Mouse (Mus musculus): ENCODE data around the gene Olfr368.

Olfr368 gene

GRCm38 (mm10) chr2:37326215-37326614 is at the start of gene Olfr368:
Olfr368 (plus strand) TSS chr2:37326515.
- DNase-seq (ENCODE audit: low read depth, low spot score), result no peak

DNA sequence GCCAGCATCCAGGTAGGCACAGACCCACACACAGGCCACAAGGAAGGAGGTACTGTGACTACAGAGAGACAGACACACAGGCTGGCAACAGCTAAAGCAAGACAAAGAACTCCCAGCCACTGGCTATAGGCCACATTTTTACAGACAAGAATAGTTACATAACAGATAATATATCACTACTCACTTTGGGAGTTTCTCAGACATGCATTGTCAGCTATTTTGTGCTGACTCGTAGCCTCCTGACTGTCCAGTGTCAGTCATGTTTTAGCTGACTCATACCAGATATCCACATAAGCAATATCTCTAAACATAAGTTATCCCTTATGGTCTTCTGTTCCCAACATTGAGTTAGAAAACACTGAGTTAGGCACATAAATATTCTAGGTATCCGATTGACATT is 7.0 kb downstream of the Olfr368 start:
- no peak for DNase-seq (ENCODE audit: low read depth, low spot score)

DNA sequence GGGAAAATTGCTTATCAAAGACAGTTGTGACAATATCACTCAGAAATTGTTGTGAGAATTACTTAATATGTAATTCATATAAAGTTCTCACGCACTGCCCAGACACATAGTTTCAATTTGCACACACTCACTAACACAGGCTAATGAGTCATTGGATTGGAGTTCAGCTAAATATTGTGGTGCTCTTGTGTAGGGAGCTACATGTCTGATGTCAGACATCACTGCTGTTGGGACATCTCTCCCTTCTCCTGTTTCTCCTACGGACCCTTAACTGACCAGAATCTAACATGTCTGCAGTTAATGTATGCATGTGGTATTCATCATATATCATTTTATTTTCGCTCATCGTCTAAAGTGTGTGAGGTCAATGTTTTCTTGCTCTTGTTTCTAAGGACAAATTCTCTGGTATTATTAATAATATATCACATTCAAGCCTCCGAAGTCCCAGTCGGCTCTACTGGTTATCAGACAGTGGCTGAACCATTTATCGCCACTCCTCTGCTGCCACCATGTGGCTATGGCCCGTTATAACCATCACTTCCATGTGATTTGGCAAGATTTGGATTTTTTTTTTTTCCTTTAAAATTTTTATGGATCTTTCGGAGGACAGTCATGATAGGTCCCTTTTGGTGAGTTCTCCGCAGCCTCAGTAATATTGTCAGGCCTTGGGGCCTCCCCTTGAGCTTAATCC is 12.3 kb downstream of the Olfr368 start:
- peak; percentile 36 for DNase-seq (ENCODE audit: low read depth, low spot score)

DNA sequence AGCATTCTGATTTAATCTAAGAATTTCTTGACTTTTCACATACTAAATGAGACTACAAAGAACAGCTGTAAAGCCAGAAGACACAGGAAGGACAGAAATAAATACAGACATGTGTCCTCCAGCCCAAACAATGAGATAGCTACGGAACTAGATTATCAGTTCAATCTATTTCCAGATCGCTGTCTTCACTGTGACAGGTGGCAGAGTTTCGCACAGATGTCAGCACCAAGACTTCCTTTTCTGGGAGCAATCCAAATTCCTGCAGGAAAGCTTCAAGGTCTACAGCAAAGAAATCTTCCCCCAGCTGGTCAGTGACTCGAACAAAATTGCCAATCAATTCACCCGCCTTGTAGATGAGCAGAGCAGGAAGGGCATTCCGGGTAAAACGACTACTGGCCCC is 25.4 kb downstream of the Olfr368 start:
- no peak for DNase-seq (ENCODE audit: low read depth, low spot score)

DNA sequence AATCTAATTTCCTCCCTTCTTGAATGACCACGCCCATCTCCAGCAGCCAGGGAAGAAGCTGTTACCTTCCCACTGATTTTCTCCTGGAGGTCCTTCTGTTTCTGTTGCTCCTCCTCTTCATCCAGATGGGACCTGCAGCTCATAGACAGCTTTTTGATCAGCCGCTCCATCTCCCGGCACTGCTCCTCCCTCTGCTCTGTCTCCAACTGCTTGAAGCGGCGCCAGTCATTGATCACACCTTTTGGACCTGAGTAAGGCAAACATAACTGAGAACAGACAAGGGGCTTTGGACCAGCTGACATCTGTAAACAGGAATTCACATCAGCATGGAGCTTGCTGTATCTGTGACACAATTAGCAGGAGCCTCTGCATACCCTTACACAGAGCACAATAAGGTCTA is 29.3 kb downstream of the Olfr368 start:
- no peak for DNase-seq (ENCODE audit: low read depth, low spot score)

DNA sequence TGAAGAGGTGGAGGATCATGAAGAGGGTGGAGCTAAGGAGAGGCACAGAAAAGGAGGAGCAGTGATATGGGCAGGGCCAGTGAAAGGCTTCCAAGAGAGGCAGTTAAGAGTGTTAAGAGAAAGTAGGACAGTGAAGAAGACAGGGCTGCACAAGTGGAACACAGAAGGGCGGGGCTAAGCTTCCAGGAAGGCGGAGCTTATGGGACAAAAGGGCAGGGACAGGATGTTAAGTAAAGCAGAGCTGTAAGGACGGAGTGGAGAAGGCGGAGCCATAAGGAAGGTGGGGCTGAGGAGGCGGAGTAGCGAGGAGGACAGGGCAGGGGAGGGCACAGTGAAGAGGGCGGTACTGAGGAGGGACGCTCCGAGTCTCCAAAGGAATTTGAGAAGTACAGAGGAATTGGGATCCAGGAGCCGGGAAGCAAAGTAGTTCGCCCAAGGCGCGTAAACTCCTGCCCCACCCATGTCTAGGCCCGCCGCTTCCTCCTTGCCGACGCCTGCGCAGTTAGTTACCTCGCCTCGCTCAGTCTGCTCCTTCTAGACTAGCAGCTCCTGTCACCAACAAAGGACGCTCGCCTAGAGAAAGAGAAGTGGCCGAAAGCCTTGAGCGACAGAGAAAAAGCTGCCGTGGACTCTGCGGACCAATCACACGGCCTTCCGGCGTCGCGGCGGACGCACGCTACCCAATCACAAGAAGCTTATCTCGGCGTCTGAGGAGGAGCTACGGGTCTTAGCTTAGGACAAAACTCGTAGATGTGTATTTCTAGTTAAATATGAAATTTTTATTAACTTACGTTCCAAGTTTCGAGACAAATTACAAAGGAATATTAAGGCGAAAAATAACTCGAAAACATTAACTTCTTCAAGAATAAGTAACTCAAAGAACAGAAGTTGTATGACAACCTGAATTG is 32.6 kb downstream of the Olfr368 start, which contains the start of gene Pdcl:
Gene Pdcl, minus strand, starts transcription at position 700 of the 908 bp plus-strand sequence.
- DNase-seq (ENCODE audit: low read depth, low spot score), result peak; percentile 91

DNA sequence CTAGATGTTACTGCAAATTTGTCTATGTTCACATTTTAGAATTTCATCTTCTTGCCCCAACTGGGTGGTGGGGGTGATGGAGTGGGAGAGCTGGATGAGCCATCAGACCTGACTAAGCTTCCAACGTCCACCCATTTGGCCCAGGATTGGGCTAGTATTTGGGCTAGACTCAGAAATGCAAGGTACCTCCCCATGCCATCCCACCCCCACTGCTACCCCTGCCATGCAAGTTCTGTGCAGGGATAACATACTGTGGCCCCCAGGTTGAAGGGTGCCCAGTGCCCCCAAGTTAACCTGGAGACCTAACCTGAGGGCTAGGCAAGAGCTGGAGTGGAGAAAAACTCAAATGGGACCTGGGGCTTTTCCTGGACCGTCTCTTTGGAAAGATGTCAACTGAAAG is 33.6 kb downstream of the Olfr368 start:
- no peak for DNase-seq (ENCODE audit: low read depth, low spot score)

GRCm38 (mm10) chr2:37370651-37371050 is 44.3 kb downstream of the Olfr368 start:
- DNase-seq (ENCODE audit: low read depth, low spot score), result no peak

DNA sequence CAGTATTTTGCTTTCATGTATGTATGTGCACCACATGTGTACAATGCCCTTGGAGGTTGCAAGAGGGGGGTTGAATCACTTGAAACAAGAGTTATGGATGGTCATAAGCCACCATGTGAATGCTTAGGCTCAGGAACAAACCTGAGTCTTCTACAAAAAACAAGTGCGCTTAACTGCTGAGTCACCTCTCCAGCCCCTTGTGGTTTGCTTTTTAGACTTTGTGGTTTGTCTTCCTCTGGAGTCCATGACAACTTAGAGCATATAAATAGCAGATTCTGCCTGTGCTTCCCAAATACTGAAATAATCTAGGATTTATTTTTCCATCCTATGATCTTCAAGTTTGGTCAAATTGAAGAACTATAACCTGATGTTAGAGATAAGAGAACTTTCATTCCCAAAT is 49.7 kb downstream of the Olfr368 start:
- DNase-seq (ENCODE audit: low read depth, low spot score), result no peak

- peak; percentile 45 for DNase-seq (ENCODE audit: low read depth, low spot score)
These were observed 53.9 kb downstream of the Olfr368 start for GRCm38 (mm10) chr2:37380189-37380588.

Measured in retina, postnatal 7 days (tissue).